Mouse (Mus musculus): ENCODE measurements around the gene Dhx37.

- TF ChIP-seq EP300 (IDR thresholded peaks at IDR 0.05) (peak; percentile 37; the same call in 1 of the 2 replicates), CTCF (IDR thresholded peaks at IDR 0.05) (no peak)
Measured at GRCm38 (mm10) chr5:125408842-125409241, 25.1 kb downstream of the Dhx37 start.

Measured in lung, postnatal 0 days (tissue).